Mouse (Mus musculus) lung, postnatal 0 days (tissue): ENCODE measurements around the gene Aup1.

Experiments
- CTCF ChIP-seq: IDR thresholded peaks from 2 replicates; pipeline ENCODE4 v1.5.1; 2016; ENCODE audit warnings: antibody characterized with exemption, mild to moderate bottlenecking
- EP300 ChIP-seq: IDR thresholded peaks from 2 replicates; pipeline ENCODE4 v1.6.1; 2016; ENCODE audit warnings: antibody characterized with exemption, mild to moderate bottlenecking, control low read depth

GRCm38 (mm10) chr6:83023008-83023407 is 31.3 kb upstream of the Aup1 start:
- no peak for TF ChIP-seq CTCF
- no peak for TF ChIP-seq EP300
